Mouse (Mus musculus) left cerebral cortex, adult 2 months (tissue): ENCODE data around the gene Tuft1. TPM values are rescaled to one million over a fixed set of nuclear protein-coding genes. Genes with fewer than 3 reads are reported as not detected.
"Not testable (repeated sequence)": the region's sequence is repeated elsewhere in the genome, so short reads cannot be mapped to it uniquely, and the experiment has no call there.

Experiments used
- DNase-seq, 2 experiments: peaks; one replicate each; pipeline ENCODE4 v3.0.0; 2021 to 2022; ENCODE audit warnings: low spot score in 2 of 2, mixed read lengths in 1 of 2; ENCODE audit errors: extremely low spot score in 1 of 2
- H3K27ac ChIP-seq: fragments of 200-600 bp; 2 replicates; pipeline ENCODE4 v1.8.1; 2022
- H3K4me3 ChIP-seq: fragments of 200-600 bp; 2 replicates; pipeline ENCODE4 v1.8.1; 2022
- CTCF ChIP-seq: fragments of 200-600 bp; IDR thresholded peaks from 2 replicates; pipeline ENCODE4 v1.8.1; 2022; ENCODE audit warnings: antibody characterized with exemption, mild to moderate bottlenecking, moderate library complexity
- intact Hi-C: fragments of 180-260 bp; cut with DNase I; formaldehyde crosslinking; loops from one replicate; pipeline ENCODE4 v1.15.1; 2025
- long read RNA-seq, 2 experiments: library from polyadenylated mRNA; stranded (forward); transcript quantifications; one replicate each; pipeline ENCODE4 v2.0.0; 2021; ENCODE audit warnings: borderline mapping rate in 2 of 2
- total RNA-seq, 2 experiments: library from RNA; stranded (reverse); gene quantifications; 2 replicates each; pipeline ENCODE4 v1.2.3; 2021

The Tuft1 gene
- total RNA-seq, result 1 to 10 TPM; 1.8 to 1.9 TPM
- long read RNA-seq, experiment 1, partial matches to known transcripts, result 0 of 2 reads
- long read RNA-seq, experiment 1, other reads (novel, unspliced or antisense), result 0 of 2 reads
- long read RNA-seq, experiment 2, partial matches to known transcripts, result 0 of 1 reads
- long read RNA-seq, experiment 2, other reads (novel, unspliced or antisense), result 0 of 1 reads

DNA sequence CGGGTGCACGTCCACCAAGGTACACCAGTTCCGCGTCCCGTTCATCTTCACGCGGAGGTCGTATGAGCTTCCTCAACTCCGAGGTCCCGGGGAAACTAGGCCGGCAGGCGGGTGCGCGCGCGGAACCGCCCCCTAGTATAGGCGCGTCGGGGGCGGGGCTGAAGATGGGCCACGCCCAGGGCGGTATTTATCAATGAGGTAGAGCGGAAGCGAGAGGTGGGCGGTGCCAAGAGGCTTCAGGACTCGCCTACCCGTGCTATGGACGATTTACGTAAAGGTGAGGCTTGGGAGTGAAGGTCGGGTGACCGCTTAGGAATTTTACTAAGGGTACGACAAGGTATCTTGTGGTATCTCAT is at the start of gene Tuft1:
Tuft1 (minus strand) TSS at position 133 of the 356 bp plus-strand sequence.
- DNase-seq, result peak; percentile 41 to 49
- peak within 1 kb of the TSS; percentile 34 for H3K4me3 ChIP-seq
- intact Hi-C loops, H3K27ac ChIP-seq: not testable (repeated sequence)

- H3K4me3 ChIP-seq, intact Hi-C loops, H3K27ac ChIP-seq: not testable (repeated sequence)
- peak in 1 of 2 experiments; percentile 12 for DNase-seq
- TF ChIP-seq CTCF, result peak; percentile 33
Measured at GRCm38 (mm10) chr3:94703364-94703763, 44.7 kb upstream of the Tuft1 start.

DNA sequence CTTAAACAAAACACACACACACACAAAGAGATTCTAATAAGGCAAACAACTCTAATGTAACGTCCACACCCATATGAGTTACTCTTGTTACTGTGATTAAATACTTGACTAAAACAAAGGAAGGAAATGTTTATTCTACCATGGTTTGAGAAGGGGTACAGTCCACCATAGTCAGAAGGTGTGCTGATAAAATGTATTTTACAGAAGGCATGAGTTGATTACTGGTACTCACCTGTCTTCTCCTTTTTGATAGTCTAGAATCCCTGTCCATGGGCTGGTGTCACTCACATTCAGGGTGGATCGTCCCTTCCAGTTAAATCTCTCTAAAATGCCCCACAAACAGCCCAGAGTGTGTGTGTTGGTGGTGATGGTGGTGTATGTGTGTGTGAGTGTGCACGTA is 44.2 kb upstream of the Tuft1 start:
- Histone ChIP-seq H3K27ac (no peak overlapping the region), H3K4me3 (no peak overlapping the region)
- no peak for DNase-seq
- intact Hi-C loops, result no loop called here
- no peak for TF ChIP-seq CTCF

- H3K4me3 ChIP-seq, H3K27ac ChIP-seq, DNase-seq, intact Hi-C loops: not testable (repeated sequence)
Measured at GRCm38 (mm10) chr3:94702163-94702810, 43.6 kb upstream of the Tuft1 start.

GRCm38 (mm10) chr3:94696257-94696656 is 37.6 kb upstream of the Tuft1 start:
- intact Hi-C loops, result loop anchor here (10.0 kb wide), 1 partner anchor 239 kb away; the partner anchor contains the start of gene Selenbp1
- not testable (repeated sequence) for H3K27ac ChIP-seq, H3K4me3 ChIP-seq, DNase-seq

DNA sequence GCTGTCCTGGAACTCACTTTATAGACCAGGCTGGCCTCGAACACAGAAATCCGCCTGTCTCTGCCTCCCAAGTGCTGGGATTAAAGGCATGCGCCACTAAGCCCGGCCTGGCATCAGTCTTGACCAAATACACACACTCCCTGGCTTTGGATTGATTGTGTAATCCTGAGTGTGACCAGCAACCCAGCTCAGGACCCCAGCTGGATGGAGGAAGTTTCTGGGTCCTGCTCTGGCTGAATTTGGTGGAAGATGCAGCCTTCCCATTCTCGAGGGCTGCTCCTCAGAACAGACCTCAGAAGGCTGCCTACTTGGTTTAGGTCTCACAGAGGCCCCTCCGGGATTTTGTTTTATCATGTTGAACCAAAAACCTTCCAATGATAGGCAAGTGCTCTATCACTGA is 36.9 kb upstream of the Tuft1 start:
- not testable (repeated sequence) for H3K27ac ChIP-seq

GRCm38 (mm10) chr3:94693874-94694273 is 35.2 kb upstream of the Tuft1 start:
- H3K27ac ChIP-seq, DNase-seq, H3K4me3 ChIP-seq: not testable (repeated sequence)
- intact Hi-C loops, result loop anchor here (10.0 kb wide), 1 partner anchor 241 kb away; the partner anchor contains the start of gene Selenbp1

More for the DNA sequence above, 36.9 kb upstream of the Tuft1 start:
- intact Hi-C loops, result loop anchor here (10.0 kb wide), 1 partner anchor 239 kb away; the partner anchor contains the start of gene Selenbp1
- H3K4me3 ChIP-seq, DNase-seq: not testable (repeated sequence)

DNA sequence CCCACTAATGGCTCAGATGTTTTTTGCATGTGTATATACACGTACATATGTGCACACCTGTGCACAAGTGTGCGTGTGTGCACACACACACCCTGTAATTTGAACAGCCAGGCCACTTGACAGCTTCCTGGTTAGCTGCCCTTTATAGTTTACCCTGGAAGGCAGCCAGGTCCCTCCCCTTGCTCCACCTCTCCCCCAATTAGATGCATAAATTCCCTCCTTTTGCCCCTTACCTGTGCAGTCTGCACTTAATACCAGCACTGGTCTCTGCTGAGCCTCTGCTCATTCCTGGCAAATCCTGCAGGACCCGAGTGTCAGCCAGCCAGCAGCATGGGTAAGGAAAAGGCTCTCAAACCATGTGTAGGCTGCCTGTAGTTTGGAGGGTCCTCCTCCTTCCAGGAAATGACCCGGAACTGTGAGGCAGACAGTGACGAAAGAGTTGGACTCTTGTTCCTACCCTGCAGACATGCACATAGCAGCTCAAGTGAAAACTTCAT is 34.7 kb upstream of the Tuft1 start, which contains the start of gene Selenbp2:
Selenbp2 (plus strand) TSS at position 228 of the 497 bp plus-strand sequence.
- TF ChIP-seq CTCF, result no peak
- H3K27ac ChIP-seq, result no peak within 1 kb of the TSS
- no peak for DNase-seq
- intact Hi-C loops, result loop anchor here (10.0 kb wide), 1 partner anchor 241 kb away; the partner anchor contains the start of gene Selenbp1
- no peak within 1 kb of the TSS for H3K4me3 ChIP-seq

DNA sequence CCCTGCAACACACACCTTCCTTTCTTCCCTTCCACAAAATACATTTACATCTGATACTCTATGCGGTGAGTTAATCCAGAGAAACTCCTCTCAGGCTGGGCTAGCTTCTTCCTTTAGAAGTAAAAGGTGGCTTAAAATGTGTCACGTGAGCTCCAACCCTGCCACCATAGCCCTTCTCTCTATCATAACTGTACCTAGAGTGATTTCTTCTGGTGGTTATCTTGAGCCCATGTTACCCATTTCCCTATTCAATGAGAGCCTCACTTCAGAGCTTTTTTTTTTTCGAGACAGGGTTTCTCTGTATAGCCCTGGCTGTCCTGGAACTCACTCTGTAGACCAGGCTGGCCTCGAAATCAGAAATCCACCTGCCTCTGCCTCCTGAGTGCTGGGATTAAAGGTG is 33.0 kb upstream of the Tuft1 start:
- H3K27ac ChIP-seq, H3K4me3 ChIP-seq, DNase-seq: not testable (repeated sequence)
- intact Hi-C loops, result loop anchor here (10.0 kb wide), 1 partner anchor 243 kb away; the partner anchor contains the start of gene Selenbp1

DNA sequence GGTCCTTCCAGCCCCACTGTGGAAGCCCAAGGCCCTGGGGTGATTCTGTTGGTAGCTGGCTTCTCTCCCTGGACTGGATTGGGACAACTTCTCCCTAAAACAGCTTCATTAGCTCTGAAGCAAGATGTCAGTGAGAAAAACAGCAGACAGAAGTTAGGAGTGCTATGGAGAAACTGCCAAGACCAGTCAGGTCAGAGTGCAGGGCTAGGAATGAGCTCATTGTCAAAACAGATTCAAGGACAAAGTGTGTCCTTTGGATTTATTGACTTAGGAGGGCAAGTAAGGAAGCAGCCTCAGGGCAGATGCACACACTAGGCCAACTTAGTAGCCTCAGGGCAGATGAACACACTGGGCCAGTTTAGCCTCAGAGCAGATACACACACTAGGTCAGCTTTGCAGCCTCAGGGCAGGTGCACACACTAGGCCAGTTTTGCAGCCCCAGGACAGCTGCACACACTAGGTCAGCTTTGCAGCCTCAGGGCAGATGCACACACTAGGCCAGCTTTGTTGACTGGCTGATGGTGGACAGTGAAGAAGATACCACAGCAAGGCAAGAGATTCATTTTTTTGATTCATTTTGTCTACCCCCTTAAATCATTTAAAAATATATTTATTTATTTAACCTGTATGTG is 32.1 kb upstream of the Tuft1 start:
- no peak overlapping the region for H3K4me3 ChIP-seq
- no peak for DNase-seq
- no peak overlapping the region for H3K27ac ChIP-seq
- TF ChIP-seq CTCF, result no peak
- intact Hi-C loops, result loop anchor here (10.0 kb wide), 1 partner anchor 244 kb away; the partner anchor contains the start of gene Selenbp1

GRCm38 (mm10) chr3:94690162-94690561 is 31.5 kb upstream of the Tuft1 start:
- not testable (repeated sequence) for H3K27ac ChIP-seq, DNase-seq, H3K4me3 ChIP-seq
- intact Hi-C loops, result loop anchor here (10.0 kb wide), 1 partner anchor 245 kb away; the partner anchor contains the start of gene Selenbp1

DNA sequence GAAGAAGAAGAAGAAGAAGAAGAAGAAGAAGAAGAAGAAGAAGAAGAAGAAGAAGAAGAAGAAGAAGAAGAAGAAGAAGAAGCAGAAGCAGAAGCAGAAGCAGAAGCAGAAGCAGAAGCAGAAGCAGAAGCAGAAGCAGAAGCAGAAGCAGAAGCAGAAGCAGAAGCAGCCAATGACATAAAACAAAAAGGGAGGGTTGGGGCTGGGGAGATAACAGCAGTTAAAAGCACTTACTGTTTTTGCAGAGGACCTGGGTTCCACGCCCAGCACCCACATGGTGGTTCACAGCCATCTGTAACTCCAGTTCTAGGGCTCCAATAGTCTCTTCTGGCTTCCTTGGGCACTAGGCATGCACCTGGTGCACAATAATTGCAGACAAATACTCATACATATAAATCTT is 30.5 kb upstream of the Tuft1 start:
- H3K27ac ChIP-seq, H3K4me3 ChIP-seq, DNase-seq, intact Hi-C loops: not testable (repeated sequence)

DNA sequence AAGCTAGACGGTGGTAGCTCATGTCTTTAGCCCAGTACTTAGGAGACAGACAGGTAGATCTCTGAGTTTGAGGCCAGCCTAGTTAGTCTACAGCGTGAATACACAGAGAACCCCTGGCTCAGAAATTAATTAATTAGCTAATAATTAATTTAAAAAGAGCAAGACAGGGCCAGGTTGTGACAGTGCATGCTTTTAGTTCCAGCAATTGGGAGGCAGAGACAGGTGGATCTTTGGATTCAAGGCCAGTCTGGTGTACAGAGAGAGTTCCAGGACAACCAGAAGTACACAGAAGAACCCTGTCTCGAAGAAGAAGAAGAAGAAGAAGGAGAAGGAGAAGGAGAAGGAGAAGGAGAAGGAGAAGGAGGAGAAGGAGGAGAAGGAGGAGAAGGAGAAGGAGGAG is 30.0 kb upstream of the Tuft1 start:
- intact Hi-C loops, H3K4me3 ChIP-seq, H3K27ac ChIP-seq, DNase-seq: not testable (repeated sequence)

- H3K27ac ChIP-seq, H3K4me3 ChIP-seq, intact Hi-C loops, DNase-seq: not testable (repeated sequence)
Measured at GRCm38 (mm10) chr3:94685989-94686772, 27.5 kb upstream of the Tuft1 start.
